In the genomic region with DNA sequence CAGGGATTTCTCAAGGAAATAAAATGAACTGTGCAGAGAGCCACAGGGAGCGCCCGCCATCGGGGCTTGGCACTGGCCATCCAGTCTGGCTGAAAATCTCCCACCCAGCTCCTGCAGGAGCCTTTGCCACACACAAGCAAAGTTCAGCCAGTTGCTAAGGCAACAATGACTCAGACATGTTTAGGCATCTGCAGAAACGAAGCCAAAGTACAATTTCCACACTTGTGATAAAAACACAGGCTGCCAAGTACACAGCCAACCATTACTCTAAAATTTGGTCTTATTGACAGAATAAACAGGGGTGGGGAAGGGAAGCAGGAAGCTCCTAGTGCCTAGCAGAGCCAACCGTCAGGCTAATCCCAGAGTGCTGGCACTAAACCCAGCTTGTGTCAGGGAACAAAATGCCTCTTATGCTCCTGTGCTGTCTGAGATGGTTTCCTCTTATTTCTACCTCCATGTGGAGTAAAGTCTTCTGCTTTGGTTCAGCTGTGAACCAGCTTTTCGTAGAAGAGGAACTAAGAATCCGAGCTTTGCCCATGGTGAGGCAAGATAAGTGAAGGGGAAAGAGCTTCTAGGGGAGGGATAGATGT, we compare ENCODE assay signal across 9 mouse cellular contexts. TPM values are rescaled to one million over a fixed set of nuclear protein-coding genes. Genes with fewer than 3 reads are reported as not detected.
A peak's percentile ranks its signal among the peaks of the same experiment; 100 is the strongest.
DNase-seq lines count a peak whose midpoint lies in the region; ATAC-seq and TF ChIP-seq lines count a peak whose summit lies in the region.
"Had no signal": no experiment of that assay in that cellular context is flagged by ENCODE, and none has a peak within 500 bp of the region (broad histone marks: within the 10 kb centered on the region; RNA-seq: fewer than 3 reads in every experiment).

No protein-coding gene starts in this region.

- H3K36me3 ChIP-seq in liver, adult 2 months (ENCODE audit: control insufficient read depth, insufficient read depth, low read length) = no peaks in the 10 kb centered on the region
- H3K36me3 ChIP-seq in liver, embryonic 12.5 days = no peaks in the 10 kb centered on the region
- H3K36me3 ChIP-seq in stomach, embryonic 14.5 days (ENCODE audit: control insufficient read depth, insufficient read depth, low read length) = no peaks in the 10 kb centered on the region
- H3K36me3 ChIP-seq: embryonic facial prominence, embryonic 12.5 days had no signal

- no peak; the same call in 1 of the 2 replicates for ATAC-seq in liver, embryonic 12.5 days
- peak; percentile 49; the same call in 1 of the 2 replicates for ATAC-seq in stomach, embryonic 14.5 days (ENCODE audit: insufficient number of reproducible peaks, insufficient read depth, low FRiP score, low read depth)

- H3K4me3 ChIP-seq in liver, adult 2 months (ENCODE audit: insufficient read depth, low read depth, low read length) = no peak overlapping the region
- H3K4me3 ChIP-seq in liver, embryonic 12.5 days = no peak overlapping the region
- no peak overlapping the region for H3K4me3 ChIP-seq in stomach, embryonic 14.5 days (ENCODE audit: low read depth, low read length)
- H3K4me3 ChIP-seq: embryonic facial prominence, embryonic 12.5 days had no signal

- no peaks in the 10 kb centered on the region for H3K9me3 ChIP-seq in liver, embryonic 12.5 days (replicated peaks)
- no peaks in the 10 kb centered on the region for H3K9me3 ChIP-seq in stomach, embryonic 14.5 days (ENCODE audit: control insufficient read depth, low read depth, low read length)
- H3K9me3 ChIP-seq: embryonic facial prominence, embryonic 12.5 days had no signal

- H3K27me3 ChIP-seq in liver, adult 2 months (ENCODE audit: control insufficient read depth, insufficient read depth, low read length) = no peaks in the 10 kb centered on the region
- no peaks in the 10 kb centered on the region for H3K27me3 ChIP-seq in liver, embryonic 12.5 days (replicated peaks)
- H3K27me3 ChIP-seq in stomach, embryonic 14.5 days (ENCODE audit: control insufficient read depth, insufficient read depth, low read length) = no peaks in the 10 kb centered on the region
- H3K27me3 ChIP-seq: embryonic facial prominence, embryonic 12.5 days had no signal

- H3K9ac ChIP-seq in liver, adult 2 months (ENCODE audit: low read depth, low read length) = peak overlapping the region; percentile 19; the same call in 1 of the 2 replicates
- H3K9ac ChIP-seq in liver, embryonic 12.5 days = no peak overlapping the region; the same call in 1 of the 2 replicates
- no peak overlapping the region for H3K9ac ChIP-seq in stomach, embryonic 14.5 days (replicated peaks; ENCODE audit: low read depth, low read length)
- H3K9ac ChIP-seq: embryonic facial prominence, embryonic 12.5 days had no signal

- no peak for TF ChIP-seq CTCF in liver, adult 2 months (IDR thresholded peaks at IDR 0.05; ENCODE audit: low read depth, low read length)

- 0 out of 2 replicates have a peak overlapping the region, but pooled peaks have one; percentile 4 for H3K4me2 ChIP-seq in liver, embryonic 12.5 days
- no peak overlapping the region for H3K4me2 ChIP-seq in stomach, embryonic 14.5 days (replicated peaks; ENCODE audit: low read depth, low read length)
- H3K4me2 ChIP-seq: embryonic facial prominence, embryonic 12.5 days had no signal

- peak; percentile 100 for DNase-seq in liver, adult 2 months (ENCODE audit: extremely low read depth, low read depth, low spot score)
- DNase-seq in liver = no peak
- DNase-seq in brain, adult 2 months (ENCODE audit: low read depth, low spot score) = peak; percentile 87
- peak; percentile 41 for DNase-seq in heart, postnatal 4 days
- DNase-seq in natural killer cell, adult 2 months (ENCODE audit: low spot score in 2 of 2) = no peak
- no peak for DNase-seq in thymus, postnatal 0 days (ENCODE audit: low spot score)

- no peak for TF ChIP-seq POLR2A in liver, adult 2 months (IDR thresholded peaks at IDR 0.05; ENCODE audit: extremely low read depth, insufficient read depth, low read length)

- WGBS in liver, adult 2 months = 20% methylated on average over 7 of the region's 7 CpGs
- 49% methylated on average over 7 of the region's 7 CpGs for WGBS in liver, embryonic 12.5 days (ENCODE audit: insufficient replicate concordance)
- WGBS in stomach, embryonic 14.5 days = 58% methylated on average over 7 of the region's 7 CpGs

- H3K79me2 ChIP-seq in liver, adult 2 months (ENCODE audit: control insufficient read depth, insufficient read depth, low read length) = peaks cover 30% of the 10 kb centered on the region

- H3K27ac ChIP-seq in liver, adult 2 months (replicated peaks; ENCODE audit: insufficient read depth, low read depth, low read length) = peak overlapping the region; percentile 99
- H3K27ac ChIP-seq in liver, embryonic 12.5 days = peak overlapping the region; percentile 59
- peak overlapping the region; percentile 34; the same call in 1 of the 2 replicates for H3K27ac ChIP-seq in stomach, embryonic 14.5 days (ENCODE audit: low read length)
- H3K27ac ChIP-seq: embryonic facial prominence, embryonic 12.5 days had no signal

- H3K4me1 ChIP-seq in liver, adult 2 months (ENCODE audit: control insufficient read depth, insufficient read depth, low read length) = peaks cover 55% of the 10 kb centered on the region
- H3K4me1 ChIP-seq in liver, embryonic 12.5 days = peaks cover 92% of the 10 kb centered on the region
- H3K4me1 ChIP-seq in stomach, embryonic 14.5 days (ENCODE audit: control insufficient read depth, insufficient read depth, low read length) = peaks cover 29% of the 10 kb centered on the region

RNA-seq across cellular contexts. Expression of a gene that starts 12.7 kb away (rescaled TPM):
- total RNA-seq in liver, adult 2 months (2014; rRNA removed) = 34.0 and 34.9 TPM in 2 replicates
- 28.9 and 29.1 TPM in 2 replicates for polyA plus RNA-seq in liver, adult 2 months (2012; rRNA removed)
- total RNA-seq in heart, postnatal 4 days (2021) = 100 to 1,000 TPM; 136 to 147 TPM
- polyA plus RNA-seq in liver, embryonic 12.5 days (2016; fragmentation: Nextera tagmentation; extraction: Ambion mirVana) = 65.1 and 68.4 TPM in 2 replicates
- polyA plus RNA-seq in stomach, embryonic 14.5 days (2014; fragmentation: Nextera tagmentation; extraction: Ambion mirVana) = 53.5 and 55.1 TPM in 2 replicates
- polyA plus RNA-seq in thymus, postnatal 0 days (2015; fragmentation: Nextera tagmentation; extraction: Ambion mirVana) = 24.7 and 24.8 TPM in 2 replicates

RNA-seq across cellular contexts. Expression of a gene that starts 59.0 kb away (rescaled TPM):
- 1.0 and 1.3 TPM in 2 replicates for total RNA-seq in liver, adult 2 months (2014; rRNA removed)
- polyA plus RNA-seq in liver, adult 2 months (2012; rRNA removed) = 2.1 and 2.2 TPM in 2 replicates
- 10 to 100 TPM; 20.7 to 24.3 TPM for total RNA-seq in heart, postnatal 4 days (2021)
- 9.6 and 10.0 TPM in 2 replicates for polyA plus RNA-seq in liver, embryonic 12.5 days (2016; fragmentation: Nextera tagmentation; extraction: Ambion mirVana)
- 18.0 and 19.2 TPM in 2 replicates for polyA plus RNA-seq in stomach, embryonic 14.5 days (2014; fragmentation: Nextera tagmentation; extraction: Ambion mirVana)
- polyA plus RNA-seq in thymus, postnatal 0 days (2015; fragmentation: Nextera tagmentation; extraction: Ambion mirVana) = 8.9 and 11.8 TPM in 2 replicates

Comparison
In these comparisons a context has a peak if more than half of its experiments do, and no peak if none do; other contexts are left out.
1. DNase-seq: peak in liver, adult 2 months (single experiment), brain, adult 2 months (single experiment) and heart, postnatal 4 days (single experiment); none in liver (single experiment), natural killer cell, adult 2 months (0 of 2) and thymus, postnatal 0 days (single experiment).
2. H3K27ac ChIP-seq: peak in every context shown above with its lines; median percentile 99 in liver, adult 2 months; 59 in liver, embryonic 12.5 days; 34 in stomach, embryonic 14.5 days.